Mouse (Mus musculus) right cerebral cortex, postnatal 36 days (tissue): Measurements from ENCODE around the gene Dgcr6.
"Not testable (repeated sequence)": the region's sequence is repeated elsewhere in the genome, so short reads cannot be mapped to it uniquely, and the experiment has no call there.

Source experiments
- DNase-seq, 2 experiments: peaks; one replicate each; pipeline ENCODE4 v3.0.0; 2022; ENCODE audit warnings: low spot score in 2 of 2, mixed read lengths in 1 of 2

The Dgcr6 gene

DNA sequence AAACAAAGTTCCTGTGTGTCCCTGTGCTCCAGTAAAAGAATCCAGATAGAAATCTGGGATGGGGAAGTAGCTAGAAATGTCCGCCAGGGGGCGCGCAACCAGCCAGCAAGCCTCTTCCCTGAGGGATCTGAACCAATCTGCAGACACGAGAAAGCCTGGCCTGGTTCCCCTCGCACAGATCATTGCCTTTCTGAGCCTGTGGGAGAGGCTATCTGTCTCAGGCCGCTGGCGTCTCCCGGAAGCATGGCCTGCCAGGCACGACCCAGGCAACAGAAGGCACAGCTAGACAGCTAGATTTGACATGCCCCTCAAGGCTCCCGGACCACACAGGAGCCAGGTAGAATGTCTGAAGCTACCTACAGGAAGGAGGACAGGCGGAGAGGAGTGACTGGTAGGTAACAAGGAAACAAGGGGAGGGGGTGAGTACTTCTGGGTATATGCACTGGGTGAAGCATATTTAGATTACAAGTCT lies at the start of gene Dgcr6:
Gene Dgcr6 (plus strand): TSS at position 130 of the 472 bp plus-strand sequence.
- DNase-seq = peak; percentile 62 to 65

GRCm38 (mm10) chr16:18004589-18004988 lies 48.1 kb upstream of the Dgcr6 start:
- DNase-seq = no peak

DNA sequence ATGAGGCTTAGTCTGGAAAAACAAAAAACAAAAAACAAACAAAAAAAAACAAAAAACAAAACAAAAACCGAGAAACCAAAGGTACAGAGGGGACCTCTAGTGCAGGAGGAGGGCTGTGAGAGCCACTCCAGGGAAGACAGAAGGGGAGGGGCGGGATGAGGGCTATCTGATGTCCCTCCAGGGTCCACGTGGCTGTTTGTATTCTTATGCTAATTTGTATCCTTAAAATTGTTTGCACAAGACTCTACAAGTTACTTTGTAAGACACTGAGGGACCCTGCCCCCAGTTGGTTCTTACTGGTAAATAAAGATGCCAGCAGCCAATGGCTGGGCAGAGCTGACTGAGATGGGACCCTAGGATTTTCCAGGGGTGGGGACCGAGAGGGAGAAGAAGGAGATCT lies 45.6 kb upstream of the Dgcr6 start:
- DNase-seq = no peak

GRCm38 (mm10) chr16:18011101-18011500 lies 41.6 kb upstream of the Dgcr6 start:
- DNase-seq = no peak

DNA sequence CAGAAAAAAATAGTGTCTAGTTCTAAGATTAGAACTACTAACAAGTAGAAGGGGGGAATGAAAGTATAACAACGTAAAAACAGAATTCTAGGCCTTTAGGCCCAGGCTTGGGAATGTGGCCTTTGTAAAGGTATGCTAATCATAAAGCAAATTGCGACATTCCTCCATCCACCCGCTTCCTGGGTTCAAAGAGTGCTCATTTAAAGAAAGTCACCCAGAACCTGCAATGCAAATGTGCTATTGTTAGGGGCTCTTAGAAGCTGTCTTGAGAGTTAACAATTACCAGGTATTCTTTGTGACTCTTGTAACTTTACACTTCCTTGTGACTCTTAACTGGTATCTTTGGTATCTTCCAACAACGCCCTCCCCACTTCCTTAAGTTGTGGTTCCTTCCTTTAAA lies 36.2 kb upstream of the Dgcr6 start:
- DNase-seq = not testable (repeated sequence)

- DNase-seq = no peak
These were observed 29.7 kb upstream of the Dgcr6 start for GRCm38 (mm10) chr16:18022780-18023557.

DNA sequence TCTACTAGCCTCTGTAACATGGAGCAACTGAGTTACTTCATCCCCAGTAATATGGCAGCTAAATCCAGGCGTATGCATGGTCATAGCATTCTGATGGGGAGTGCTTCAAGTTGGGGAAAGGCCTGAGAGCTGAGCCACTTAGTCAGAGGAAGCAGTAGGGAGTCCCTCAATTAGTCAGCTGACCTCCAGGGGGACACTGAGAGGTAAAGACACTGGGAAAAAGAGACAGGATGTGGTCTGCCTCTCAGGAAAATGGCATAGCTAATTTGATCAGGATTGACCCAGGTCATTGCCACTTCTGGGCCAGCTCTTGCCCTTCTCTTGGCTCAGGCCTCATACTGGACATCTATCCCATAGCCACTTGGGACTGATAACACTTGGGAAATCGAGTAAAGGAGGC lies 25.3 kb upstream of the Dgcr6 start:
- no peak for DNase-seq

GRCm38 (mm10) chr16:18031752-18032151 lies 20.9 kb upstream of the Dgcr6 start:
- no peak for DNase-seq

DNA sequence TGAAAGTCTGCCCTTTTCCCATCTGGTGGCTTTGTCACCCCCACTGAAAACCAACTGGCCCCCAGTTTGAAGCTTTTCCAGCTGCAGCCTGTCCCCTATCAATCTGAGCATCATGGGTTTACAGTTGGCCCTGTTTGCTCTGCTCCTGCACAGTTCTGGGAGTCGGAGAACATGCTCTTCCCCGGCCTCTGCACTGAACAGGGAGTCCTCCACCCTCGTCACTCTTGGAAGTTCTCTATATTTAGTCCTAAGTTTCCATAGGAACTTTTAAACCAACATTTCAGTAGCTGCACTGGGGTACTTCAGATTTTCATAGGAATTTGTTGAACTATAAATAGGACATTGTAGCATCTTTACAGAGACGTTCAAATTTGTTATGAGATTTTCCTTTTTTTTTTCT lies 19.4 kb upstream of the Dgcr6 start:
- DNase-seq = peak in 1 of 2 experiments; percentile 41

DNA sequence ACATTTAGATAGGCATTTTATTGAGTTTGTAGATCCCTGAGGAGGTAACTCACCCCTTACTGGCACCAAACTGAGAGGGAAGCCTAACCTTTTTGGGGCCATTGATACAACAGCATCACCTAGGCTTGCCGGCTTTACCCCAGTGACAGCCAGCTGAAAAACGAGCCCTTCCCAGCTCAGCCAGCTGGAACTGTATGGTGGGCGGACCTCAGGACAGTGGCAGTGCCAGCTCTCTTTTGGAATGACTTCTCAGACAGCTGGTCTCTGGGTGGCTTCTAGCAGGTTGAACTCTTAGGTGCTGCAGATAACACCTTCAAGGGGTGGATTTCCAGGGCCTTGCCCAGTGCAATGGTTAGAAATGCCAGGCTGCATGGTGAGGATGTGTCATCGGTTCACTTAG lies 18.4 kb upstream of the Dgcr6 start:
- DNase-seq = no peak

DNA sequence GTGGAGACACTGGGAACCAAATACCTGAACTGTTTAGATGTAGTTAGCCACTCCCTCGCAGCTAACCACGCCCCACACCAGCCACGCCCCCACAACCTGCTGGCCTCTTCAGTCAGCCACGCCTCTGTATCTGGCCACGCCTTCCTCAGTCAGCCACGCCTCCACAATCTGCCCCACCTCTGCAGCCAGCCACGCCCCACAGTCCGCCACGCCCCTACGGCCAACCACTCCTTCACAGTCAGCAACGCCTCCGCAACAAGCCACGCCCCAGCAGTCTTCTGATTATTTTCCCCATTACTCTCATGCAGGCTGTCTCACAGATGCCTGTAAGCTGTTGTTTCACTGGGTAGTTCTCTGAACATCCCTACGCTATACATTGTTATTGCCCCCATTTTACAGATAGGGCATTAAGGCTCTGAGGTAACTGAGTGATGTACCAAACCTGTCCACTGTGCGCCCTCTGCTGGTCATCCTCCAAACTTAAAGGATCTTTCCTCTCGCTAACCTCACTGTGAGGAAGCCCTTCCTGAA lies 16.2 kb upstream of the Dgcr6 start:
- DNase-seq = no peak

DNA sequence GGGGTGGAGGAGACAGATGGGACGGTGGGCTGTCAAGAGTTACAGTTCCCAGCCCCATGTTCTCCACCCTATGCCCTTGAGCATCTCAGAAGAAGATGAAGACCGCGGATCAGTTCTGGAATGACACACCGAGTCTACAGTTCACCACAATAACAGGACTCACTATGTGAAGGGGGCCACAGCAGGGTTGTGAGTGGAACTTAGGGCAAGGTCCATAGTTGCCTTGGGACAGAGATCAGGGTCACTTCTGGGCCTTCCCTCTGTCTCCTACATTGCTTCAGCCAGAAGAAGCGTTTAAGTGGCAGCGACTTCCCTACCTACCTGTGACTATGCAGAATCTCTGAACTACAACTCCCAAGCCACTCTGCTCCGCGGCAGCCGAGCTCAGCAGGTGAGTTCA lies 15.6 kb upstream of the Dgcr6 start:
- DNase-seq = no peak

DNA sequence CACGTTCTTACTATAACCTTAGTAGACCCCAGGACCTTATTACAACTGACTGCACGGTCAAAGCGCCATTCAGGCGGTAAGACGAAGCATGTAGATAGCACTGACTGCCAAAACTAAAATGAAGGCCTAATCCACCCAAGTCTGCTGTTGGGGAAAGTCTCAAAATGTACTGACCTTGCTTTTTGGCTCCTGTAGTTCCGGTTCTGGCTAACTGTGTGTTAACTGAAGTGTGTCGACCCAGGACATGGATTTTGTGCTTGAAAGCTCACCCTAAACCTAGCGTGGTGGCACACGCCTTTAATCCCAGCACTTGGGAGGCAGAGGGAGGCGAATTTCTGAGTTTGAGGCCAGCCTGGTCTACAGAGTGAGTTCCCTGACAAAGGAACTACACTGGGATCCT lies 7.7 kb upstream of the Dgcr6 start:
- DNase-seq = no peak

GRCm38 (mm10) chr16:18047660-18048059 lies 5.0 kb upstream of the Dgcr6 start:
- DNase-seq = no peak

- no peak for DNase-seq
These were observed 4.6 kb upstream of the Dgcr6 start for GRCm38 (mm10) chr16:18048071-18048470.

DNA sequence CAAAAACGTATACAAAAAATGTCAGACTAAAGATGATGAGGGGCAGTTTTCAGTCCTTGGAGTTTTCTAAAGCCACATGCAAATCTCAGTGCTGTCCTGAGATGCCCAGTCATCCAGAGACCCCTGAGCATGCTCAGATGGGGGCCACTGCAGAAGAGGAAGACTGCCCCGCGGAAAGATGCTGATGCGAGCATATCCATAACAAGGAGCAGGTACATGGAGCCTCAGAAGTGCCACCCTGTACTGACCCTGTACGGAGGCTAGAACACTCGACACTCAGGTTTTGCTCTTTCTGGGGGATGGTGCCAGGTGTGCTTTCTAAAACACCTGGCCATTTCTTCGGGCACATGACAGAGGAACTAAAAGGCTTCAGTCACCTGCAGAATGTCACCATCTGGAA lies 338 bp upstream of the Dgcr6 start:
- DNase-seq = no peak

- no peak for DNase-seq
These were observed 3.6 kb downstream of the Dgcr6 start for GRCm38 (mm10) chr16:18056215-18056614.

DNA sequence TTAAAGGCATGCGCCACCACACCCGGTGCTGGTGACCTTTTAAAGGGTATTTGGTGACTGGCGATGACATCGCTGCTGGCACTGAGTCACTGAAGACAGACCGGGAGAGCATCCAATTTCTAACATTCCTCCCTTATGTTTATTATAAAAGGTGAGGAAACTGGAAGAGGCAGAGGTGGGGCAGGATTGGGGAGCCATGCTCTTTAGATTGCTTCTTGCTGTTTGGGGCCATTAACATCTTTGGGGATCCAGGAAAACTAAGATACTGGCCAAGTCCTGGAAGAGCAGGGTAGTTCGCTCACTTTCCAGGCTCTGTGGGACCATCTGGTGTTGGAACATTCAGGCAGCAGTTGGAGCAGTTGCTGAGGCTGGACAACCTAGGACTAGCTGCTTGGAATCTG lies 5.7 kb downstream of the Dgcr6 start:
- DNase-seq = no peak

DNA sequence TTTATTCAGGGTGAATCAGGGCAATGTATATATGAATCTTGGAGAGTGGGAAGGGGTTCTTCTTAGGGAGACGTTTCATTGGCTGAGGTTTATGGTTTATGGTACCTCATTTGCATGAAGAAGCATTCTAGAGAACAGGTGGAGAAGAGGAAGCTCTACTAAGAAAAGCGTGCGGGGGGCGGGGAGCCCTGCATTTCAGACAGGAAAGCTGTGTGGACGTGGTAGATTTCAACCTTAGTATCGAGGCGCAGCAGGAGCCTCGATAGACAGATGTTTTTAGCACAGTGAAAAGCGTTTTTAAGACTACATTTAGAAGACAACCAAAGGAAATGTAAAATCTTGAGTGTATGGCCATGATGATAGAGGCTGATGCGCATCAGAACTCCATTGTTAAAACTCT lies 6.6 kb downstream of the Dgcr6 start:
- DNase-seq = no peak

DNA sequence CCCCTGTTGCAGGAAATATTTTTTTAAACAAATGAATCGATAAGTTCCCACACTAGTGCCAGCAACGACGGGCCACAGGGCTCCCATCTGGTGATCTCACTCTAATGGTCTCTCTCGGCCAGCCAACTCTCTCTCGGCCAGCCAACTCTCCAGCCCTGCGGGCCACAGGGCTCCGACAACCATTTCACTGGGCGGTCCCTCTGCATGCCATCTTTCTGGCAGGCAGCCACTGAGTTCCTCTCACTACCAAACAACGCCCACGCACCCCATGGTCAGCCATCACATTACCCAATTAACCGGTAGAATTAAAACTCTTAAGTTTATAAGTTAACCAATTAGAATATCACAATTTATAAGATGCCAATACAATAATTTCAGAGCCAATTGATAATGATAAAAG lies 8.5 kb downstream of the Dgcr6 start:
- no peak for DNase-seq

- DNase-seq = peak; percentile 90
These were observed 13.7 kb downstream of the Dgcr6 start for GRCm38 (mm10) chr16:18066060-18067009.

GRCm38 (mm10) chr16:18068653-18069376 lies 16.2 kb downstream of the Dgcr6 start:
- DNase-seq = no peak
